Mouse (Mus musculus) thymus, postnatal 25 days (tissue): Measurements from ENCODE around the gene B4galnt4.
"Not testable (repeated sequence)": the region's sequence is repeated elsewhere in the genome, so short reads cannot be mapped to it uniquely, and the experiment has no call there.

Experiments
- DNase-seq: peaks from one replicate; pipeline ENCODE4 v3.0.0; 2022

B4galnt4 gene

DNA sequence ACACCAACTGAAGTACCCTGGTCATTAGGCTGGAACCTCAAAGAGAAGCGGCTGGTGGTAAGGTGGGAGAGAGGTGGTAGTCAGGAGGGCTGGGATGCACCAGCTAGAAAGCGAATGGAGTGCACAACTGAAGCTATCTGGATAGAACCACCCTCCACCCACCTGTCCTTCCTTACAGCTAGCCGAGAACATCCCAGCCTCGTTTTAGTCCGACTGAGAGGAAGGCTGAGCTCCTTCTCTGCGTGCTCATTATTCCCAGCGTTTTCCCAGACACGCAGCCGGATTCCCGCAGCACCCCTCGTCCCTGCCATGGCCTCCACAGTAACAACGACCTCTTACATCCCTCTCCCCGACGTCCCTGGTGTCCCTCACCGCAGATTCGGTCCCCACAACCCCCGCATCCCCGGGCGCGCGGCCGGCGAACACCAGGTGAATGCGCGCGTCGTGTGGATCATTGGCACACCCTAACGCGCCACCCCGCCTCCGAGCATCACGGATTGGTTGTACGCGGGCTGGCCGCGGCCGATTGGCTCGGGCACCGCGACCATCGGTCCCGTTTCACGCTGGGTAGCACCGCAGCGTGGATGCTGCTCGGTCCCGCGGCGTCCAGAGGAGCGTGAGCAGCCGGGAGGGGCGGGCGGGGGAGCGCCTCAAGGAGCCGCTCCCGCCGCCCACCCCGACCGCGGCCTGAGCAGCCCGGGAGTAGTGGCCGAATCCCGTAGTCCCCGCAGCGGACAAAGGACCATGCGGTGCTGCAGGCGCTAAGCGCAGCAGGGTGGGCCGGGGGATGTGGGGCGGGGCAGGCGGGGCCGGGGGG is at the start of gene B4galnt4:
Gene B4galnt4, plus strand, starts transcription at position 679 of the 817 bp plus-strand sequence.
- peak; percentile 43 for DNase-seq

DNA sequence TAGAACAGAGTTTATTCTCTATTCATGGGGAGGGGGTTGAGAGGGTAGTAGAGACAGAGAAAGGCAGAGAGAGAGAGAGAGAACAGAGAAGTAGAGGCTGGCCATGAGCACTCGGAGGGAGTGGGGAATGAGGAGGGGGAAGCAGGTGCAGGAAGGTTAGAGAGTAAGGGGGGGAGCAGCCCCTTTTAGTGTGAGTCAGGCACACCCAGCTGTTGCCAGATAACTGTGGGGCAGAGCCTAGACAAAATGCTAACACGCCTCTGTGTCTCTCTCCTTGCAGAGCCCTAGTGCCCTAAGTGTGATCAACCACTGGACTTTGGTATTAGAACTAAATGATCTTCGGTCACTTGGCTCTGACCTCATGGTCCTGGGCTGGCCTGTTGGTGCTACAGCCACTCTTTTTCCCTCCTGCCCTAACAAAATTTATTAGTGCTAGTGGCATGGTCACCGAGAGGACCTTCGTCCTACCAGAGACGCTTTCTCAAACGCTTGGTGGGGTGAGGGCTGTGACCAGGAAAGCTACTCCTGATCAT is 49.6 kb upstream of the B4galnt4 start:
- DNase-seq: no peak

DNA sequence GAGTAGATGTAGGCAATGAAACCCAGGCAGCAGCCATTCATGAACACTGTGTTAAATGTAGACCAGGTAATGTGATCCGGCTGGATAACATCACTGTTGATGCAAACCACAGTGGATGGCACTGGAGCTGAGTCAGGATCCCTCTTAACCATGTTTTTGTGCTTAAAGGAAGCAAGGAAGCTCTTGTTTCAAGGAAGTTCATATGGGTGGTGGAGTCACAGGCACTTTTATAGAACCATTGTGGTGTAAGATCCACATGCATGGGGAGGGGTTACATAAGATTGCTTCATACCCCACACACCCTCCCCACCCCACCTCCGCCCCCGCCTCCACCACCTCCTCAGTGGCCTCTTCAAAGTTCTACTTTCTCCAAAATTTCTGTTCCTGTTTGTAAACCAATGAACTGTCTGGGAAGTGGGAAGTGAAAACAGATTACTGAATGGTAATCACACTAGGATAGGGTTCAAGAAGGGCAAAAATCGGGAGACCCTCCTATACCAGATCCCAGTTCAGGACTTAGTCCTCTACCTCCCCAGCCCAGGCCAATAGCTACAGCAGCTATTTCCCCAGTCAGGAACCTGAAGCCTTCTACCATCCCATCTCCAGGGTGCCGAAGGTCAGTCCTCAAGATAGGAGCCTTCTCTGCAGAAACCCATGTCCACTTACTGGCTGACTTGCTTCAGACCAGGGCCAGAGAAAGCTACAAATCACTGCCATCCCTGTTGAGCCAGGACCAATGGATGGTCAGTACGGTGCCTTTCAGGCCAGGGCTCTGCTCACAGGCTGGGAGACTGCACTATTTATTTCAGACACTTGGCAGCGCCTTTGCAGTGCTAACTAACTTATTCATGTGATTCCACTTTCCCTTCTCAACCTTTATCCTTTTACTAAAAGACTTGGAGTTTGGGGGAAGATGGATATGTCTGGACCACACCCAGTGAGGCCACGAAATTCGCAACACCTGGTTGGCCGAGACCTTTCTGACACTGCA is 43.9 kb upstream of the B4galnt4 start:
- no peak for DNase-seq

- not testable (repeated sequence) for DNase-seq
Measured at GRCm38 (mm10) chr7:141017824-141018223, 43.1 kb upstream of the B4galnt4 start, which contains the start of gene Ifitm6. Ifitm6 (minus strand) TSS chr7:141017924.

GRCm38 (mm10) chr7:141019028-141019427 is 41.9 kb upstream of the B4galnt4 start:
- DNase-seq: no peak

DNA sequence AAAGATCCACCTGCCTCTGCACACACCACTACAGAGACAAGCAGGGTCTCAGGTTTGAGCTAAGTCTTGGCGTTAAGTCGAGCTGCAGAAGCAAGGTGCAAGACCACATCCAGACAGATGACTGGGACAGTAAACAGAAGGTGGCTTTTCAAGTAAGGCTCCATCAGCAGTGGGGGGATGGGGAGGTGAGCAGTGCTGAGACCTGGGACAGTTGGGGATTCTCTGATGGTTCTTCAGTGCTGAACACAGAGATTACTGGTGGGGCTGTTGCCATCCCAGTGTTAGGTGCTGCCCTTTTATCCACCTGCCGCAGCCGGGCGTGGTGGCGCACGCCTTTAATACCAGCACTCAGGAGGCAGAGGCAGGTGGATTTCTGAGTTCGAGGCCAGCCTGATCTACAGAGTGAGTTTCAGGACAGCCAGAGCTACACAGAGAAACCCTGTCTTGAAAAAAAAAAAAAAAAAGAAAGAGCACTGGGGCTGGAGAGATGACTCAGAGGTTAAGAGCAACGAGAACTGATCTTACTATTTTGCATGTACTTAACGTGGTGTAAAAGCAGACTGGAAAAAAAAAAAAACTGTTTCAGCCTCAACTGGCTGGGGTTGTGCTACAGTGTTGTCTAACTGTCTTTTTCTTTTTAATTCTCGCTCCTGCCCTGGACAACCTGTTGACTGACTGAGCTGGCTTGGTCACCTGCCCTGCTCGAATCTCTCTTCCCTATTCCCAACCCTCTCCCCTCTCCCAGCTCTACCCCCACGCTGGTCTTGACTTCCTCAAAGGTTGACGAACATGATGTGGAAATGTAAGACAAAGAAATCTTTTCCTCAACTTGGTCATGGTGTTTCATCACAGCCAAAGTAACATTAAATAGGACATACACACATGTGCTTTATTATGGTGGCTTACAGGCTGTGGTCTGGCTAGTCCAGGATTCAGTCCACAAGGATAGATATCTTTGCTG is 39.1 kb upstream of the B4galnt4 start:
- no peak for DNase-seq

DNA sequence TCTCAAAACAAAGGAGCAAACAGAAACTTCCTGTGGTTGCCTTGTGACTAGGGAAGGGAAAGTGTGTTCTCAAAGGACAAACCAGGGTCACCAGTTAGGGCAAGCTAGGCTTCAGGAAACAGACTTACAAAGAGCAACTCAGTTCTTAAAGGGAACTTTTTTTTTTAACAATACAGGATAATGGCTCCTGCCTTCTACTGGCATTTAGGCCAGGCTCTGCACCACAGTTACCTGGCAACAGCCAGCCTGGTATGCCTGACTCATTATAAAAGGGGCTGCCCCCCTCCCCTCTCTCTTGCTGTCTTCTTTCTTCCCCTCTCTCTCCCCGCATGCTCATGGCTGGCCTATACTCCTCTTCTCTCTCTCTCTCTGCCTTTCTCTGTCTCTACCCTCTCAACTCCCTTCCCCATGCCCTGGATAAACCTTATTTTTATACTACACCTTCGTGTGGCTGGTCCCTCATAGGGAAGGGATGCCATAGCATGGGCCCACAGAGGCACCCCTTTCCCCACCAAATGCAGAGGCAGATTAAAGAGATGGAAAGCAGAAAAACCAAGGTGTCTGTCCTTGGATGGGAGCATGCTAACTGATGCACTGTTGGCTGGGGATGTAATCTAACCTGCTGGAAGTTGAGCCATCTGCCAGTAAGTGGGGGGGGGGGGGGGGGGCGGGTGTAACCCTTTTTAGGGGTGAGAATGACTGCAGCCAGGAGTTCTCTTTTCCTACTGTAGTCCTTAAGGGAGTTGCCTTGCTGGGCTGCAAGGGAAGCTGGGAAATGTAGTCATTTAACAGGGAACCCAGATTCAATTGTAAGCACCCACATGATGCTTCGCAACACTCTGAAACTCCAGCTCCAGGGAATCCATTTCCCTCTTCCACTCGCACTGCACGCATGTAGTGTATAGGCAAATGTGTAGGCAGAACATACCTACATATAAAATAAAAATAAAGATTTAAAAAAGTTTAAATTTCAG is 35.8 kb upstream of the B4galnt4 start:
- DNase-seq: no peak

DNA sequence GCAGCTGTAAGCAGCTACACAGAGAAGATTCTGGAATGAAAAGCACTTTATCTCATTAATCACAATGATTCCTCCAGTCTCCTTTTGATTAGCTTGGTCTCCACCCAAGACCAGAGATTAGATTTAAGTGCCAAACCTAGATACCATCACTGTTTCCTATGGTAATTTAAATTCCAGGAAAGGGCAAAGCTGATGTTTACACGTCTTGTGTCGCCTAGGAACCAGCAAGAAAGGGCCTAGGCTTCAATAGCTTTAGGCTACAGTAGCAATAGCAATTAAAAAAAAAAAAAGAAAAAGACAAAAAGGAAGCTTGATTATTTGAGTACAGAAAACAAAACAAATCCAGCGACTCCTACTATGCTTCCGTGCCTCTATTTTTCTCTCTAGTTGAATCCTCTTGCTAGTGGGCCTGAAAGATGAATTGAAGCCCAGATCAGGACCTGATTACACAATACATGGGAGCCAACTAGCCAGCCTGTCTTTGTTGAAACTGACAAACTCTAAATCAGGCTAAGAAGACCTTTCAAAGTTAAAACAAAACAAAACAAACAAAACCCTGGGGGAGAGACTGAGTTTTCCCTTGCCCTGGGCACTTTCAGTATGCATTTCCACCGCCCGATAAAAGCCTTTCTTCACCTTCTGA is 34.7 kb upstream of the B4galnt4 start:
- no peak for DNase-seq

GRCm38 (mm10) chr7:141026740-141027098 is 34.2 kb upstream of the B4galnt4 start:
- DNase-seq: no peak

- DNase-seq: no peak
Measured at GRCm38 (mm10) chr7:141028831-141029230, 32.1 kb upstream of the B4galnt4 start, which contains the start of gene Gm17387. Gm17387 (plus strand) TSS chr7:141029131.

- DNase-seq: no peak
Measured at GRCm38 (mm10) chr7:141030390-141030789, 30.5 kb upstream of the B4galnt4 start.

- no peak for DNase-seq
Measured at GRCm38 (mm10) chr7:141032458-141033167, 28.3 kb upstream of the B4galnt4 start.

DNA sequence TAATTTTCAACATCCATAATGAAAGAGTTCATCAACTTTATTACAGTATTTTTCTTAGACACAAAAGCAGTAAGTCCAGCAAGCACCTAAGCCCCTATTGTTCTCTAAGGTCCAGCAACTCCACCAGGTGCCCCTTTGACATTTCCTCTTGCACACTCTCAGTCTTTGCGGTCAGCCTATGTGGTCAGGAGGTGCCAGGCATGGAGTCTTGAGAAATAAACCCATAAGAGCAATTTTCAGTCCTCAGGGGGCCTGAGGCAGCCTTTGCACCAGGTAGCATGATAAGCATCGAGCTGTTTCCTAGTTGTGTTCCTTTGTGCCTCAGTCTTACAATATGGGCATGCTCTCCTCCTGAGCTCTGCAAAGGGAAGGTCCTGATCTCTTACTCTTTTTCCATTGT is 24.3 kb upstream of the B4galnt4 start:
- DNase-seq: not testable (repeated sequence)

- DNase-seq: no peak
Measured at GRCm38 (mm10) chr7:141038090-141039032, 22.5 kb upstream of the B4galnt4 start.

DNA sequence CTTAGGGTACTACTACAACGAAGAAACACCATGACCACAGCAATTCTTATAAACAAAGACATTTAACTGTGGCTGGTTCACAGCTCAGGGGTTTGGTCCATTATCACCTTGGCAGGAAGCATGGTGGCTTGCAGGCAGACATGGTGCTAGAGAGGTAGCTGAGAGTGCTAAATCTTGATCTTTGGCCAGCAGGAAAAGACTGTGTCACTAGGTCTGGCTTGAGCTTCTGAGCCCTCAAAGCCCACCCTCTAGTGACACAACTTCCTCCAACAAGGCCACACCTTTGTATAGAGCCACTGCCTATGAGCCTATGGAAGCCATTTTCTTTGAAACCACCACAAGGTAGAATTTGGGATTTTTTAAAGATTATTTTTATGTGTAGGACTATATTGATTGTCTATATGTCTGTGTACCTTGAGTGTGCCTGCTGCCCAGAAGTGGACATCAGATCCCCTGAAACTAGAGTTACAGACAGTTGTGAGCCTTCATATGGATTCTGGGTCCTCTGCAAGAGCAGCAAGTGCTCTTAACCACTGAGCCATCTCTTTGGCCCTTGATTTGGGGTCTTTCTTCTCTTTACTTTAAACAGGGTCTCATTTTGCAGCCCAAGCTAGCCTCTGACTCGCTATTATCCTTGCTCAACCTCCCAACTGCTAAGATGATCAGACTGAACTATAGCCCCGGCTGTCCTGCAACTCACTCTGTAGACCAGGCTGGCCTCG is 21.4 kb upstream of the B4galnt4 start:
- DNase-seq: no peak

DNA sequence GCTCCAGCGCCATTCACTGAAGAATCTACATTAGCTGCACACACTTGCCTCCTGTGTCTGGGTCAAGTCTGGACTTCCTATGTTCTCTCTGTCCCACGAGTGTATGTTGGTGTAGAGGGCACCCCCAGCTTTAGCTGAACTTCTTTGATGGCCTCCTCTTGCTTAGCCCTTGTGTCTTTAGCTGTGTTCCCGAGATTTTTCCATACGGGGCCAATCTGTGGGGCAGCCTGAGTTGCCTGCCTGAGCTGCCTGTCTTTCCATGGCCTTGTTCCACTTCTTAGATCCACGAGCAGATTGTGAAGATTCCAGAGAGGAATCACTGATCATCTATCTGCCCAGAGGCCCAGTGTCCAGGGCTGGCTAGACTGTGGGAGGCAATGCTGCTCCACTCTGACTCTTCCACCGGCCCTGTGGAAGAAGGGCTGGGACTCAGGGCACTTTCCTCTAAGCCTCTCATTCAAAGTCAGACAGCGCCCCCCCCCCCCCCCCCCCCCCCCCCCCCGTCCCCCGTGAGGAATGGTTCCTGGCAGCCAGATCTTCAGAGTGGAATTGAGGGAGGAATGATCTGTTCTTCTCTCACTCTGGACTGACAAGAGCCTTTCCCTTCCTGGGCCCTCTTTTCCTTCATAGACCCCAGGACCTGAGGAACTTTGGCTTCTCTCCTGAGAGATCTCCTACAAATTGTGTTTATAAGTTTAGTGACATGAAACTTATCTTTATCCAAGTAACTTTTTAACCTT is 19.9 kb upstream of the B4galnt4 start:
- DNase-seq: no peak

DNA sequence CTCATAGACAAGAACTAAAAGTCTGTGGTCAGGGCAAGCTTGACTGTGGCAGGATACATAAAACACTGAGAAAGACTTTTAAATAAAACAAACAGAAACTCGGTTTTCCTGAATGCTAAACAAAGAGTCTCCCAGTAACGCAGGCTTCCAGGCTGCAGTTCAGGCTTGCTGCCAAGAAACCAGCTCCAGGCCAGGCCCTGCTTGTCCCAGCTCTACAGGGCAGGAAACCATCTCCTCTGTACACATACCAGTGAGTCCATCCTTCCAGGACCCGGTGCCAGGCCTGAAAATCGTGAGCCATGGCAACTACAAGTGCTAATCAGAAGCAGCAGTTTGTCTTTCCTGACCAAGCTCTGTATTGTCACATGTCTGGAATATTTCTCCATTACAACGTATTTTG is 19.2 kb upstream of the B4galnt4 start:
- no peak for DNase-seq
